Mouse (Mus musculus): ENCODE results near the gene Relt.
A peak's percentile ranks its signal among the peaks of the same experiment; 100 is the strongest.
"Not testable (repeated sequence)": the region's sequence is repeated elsewhere in the genome, so short reads cannot be mapped to it uniquely, and the experiment has no call there.

Relt gene

DNA sequence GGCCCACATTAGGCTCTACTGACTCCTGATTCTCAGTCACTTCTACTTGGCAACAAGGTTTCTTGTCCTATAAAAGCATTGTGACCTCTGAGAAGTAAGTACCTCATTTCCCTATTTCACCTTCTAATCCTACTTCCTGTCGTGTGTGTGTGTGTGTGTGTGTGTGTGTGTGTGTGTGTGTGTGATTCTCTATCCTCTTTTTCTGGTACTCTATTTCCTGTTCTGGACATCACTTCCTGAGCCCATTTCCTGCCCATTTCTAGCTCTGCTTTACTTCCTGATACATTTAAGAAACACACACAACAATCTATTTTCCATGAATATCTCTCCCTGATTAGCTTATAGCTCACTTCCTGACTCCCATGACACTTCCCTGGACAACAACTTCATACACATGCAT, 12.6 kb upstream of the Relt start:
- DNase-seq (ENCODE audit: low read depth, low spot score): no peak

DNA sequence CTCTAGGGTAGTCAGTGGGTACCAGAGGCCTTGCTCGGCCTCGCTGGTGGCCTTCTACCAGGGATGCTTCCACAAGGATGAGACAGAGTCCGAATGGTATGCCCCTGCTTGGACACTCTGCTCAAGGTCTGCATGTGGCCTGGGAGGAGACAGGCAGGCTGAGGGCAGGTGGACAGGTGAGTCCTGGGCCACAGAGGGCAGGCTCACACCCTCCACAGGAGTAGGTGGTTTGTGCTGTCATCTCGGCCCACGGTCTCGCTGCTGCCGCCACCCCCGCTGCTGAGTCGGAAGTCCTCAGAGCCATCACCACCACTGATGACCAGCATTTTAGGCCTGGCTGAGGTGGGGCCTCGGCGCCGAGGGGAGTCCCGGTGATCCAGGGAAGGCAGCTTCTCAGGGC, 10.0 kb upstream of the Relt start:
- no peak for DNase-seq (ENCODE audit: low read depth, low spot score)

DNA sequence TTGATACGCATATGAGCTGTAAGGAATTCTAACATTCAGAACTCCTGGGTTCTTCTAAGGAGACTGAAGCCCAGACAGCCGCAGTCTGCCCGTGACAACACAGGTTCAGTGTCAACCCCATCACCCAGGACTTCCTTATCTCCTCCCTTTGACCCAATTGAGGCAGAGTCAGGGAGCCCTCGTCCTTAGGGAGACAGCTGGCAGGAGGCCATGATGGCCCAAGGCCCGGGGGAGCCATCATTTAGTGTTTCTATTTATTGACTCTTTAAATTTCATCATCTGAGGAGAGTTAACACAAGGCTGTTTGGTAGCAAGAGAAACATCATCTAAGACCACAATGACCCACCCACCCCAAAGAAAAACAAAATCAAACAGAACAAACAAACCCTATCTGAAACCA, 8.6 kb upstream of the Relt start:
- no peak for DNase-seq (ENCODE audit: low read depth, low spot score)

DNA sequence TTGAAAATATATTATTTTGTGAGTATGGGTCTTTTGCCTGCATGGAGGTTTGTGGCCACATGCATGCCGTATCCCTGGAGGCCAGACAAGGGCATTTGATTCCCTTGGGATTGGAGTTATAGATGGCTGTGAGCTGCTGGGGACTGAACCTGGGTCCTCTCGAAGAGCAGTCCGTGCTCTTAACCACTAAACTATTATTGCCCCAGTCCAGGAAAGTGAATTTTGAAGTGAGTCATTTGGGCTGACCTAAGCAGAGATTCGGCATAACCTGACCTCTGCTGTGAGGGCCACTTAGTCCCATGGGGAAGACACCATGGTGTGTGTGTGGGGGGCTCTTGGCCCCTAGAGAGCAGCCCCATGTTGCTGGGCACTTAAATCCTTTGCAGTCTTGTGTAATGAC, 8.1 kb upstream of the Relt start:
- DNase-seq (ENCODE audit: low read depth, low spot score): no peak

DNA sequence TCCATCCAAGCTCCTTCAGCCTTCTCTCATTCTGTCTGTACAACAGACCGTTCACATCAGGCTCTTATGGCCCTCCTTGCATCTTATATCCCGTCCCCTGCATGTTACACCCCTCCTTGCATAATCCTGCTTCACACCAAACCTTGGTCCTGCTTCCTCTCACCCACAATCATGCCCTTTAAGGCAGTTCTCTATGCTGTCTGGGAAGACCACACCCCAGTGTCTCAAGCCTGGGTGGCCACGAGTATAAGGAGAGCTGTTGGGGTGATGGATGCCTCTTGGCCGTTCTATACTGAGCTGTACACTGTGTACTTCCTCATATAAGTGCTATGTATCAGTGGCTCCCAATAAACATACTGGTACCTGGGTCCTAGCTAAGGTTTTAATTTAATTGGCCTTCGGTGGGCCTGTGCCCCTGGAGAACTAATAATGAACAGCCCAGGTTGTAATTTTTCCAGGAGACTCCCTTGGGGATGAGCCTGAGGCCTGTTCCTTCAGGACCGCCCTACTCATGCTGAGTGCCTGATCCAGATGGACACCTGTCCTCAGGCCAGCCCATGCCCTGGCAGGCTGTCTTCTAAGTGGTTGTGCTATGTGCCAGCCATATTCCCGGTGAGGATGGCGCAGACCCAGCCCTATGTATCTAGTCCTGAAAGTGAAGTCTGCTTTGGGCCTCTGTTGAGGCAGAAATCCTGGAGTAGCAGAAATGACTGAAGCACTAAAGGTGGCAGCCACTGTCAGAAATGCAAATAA, 6.8 kb upstream of the Relt start:
- no peak for DNase-seq (ENCODE audit: low read depth, low spot score)

DNA sequence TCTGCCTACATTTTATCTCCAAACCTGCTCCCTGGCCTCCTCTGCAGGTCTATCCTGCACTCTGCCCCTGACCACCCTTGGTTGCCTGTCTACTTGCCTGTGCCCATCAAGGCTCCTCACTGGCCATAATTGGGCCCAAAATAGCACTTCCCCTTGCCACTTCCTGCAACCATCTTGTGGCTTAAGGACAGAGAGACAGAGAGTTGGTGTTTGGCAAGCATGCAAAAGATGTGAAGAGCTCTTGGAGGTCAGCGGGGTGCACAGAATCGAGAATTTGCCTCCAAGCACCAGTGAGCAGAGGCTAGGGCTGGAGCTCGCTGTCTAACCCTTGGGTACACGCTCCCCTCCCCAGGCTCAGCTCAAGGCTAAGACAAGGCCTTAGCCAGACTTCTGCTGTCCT, 5.3 kb upstream of the Relt start:
- no peak for DNase-seq (ENCODE audit: low read depth, low spot score)

DNA sequence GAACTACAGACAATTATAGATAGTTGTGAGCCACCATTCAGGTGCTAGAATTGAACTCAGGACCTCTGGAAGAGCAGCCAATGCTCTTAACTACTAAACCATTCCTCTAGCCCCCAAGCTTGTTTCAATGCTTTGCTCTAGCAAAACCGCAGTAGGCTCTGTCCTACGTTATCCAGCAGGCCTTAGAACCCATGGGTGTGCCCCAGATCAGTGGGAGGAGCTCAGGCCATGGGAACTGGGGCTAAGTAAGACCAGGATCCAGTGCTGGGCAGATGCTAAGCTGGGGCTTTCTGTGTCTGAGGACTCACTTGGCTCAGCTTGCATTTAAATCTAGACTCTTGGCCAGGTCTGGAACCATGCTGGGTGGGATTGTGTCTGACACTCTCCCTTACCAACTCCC, 4.3 kb upstream of the Relt start:
- no peak for DNase-seq (ENCODE audit: low read depth, low spot score)

DNA sequence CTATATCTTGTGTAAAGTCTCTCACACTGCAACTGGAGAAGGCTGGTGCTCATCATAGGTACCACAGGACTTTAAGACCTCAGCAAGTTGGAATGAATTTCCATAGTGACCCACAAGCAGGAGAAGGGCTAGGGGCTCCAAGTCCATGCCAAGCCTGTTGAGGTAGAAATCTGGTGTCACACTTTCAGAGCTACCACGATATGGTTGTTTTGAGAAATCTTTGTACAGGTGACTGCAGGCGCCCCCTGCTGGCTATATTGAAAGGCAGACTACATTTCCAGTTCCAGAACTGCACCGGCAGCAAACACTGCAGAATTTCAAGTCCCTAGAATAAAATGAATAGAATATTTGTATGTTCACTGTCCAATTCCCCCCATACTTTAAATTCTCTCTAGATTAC, 3.4 kb upstream of the Relt start:
- DNase-seq (ENCODE audit: low read depth, low spot score): peak; percentile 85

DNA sequence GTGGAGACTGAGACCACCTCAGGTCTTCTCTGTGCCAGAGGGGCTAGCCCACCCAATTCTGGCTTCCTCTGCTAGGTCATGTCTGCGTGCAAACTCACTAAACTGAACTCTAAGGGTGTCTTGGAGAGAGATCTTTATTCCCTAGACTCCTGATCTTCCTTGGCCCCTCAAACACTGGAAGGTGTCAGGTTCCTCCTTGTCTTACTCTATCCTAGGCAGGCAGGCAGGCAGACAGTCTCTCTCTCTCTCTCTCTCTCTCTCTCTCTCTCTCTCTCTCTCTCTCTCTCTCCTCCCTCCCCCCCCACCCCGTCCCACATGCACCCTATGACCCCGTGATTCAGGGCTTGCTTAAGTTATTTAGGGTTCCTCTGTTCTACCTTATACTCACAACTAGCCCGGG, 893 bp downstream of the Relt start:
- DNase-seq (ENCODE audit: low read depth, low spot score): no peak

DNA sequence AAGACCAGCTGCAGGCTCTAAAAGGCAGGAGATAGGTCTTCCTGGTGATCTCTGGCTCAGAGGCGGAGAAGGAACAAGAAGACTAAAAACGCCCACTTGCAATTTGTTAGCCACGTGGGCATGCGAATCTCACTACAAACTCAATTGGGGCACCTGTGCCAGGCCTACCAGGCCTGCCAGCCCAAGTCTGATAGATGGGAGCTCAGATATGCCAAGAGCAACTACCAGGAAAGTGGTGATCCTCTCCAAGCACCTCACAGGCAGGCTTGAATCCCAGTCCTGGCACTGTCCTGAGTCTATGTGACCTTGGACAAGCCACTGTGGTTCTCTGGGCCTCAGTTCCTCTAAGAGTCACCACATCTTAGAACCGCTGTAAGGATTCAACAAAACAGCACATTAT, 2.0 kb downstream of the Relt start:
- no peak for DNase-seq (ENCODE audit: low read depth, low spot score)

DNA sequence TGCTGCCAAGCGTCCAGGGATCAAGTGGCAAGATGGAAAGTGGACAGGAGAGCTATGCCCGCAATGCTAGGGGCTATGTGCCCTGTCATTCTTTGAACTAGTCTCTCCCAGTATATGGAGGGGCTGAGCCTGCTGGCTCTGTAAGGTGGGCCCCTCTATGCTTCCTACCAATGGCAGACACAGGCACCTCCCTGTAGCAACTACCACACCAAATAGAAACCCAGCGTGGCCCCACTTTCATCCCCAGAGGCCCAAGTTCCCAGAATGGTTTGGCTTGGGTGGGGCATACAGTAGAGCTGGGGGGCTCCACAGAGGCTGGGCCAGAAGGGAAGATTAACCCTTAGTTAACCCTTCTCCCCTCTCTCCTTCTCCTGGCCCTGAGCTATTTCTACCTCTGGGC, 2.8 kb downstream of the Relt start:
- DNase-seq (ENCODE audit: low read depth, low spot score): no peak

DNA sequence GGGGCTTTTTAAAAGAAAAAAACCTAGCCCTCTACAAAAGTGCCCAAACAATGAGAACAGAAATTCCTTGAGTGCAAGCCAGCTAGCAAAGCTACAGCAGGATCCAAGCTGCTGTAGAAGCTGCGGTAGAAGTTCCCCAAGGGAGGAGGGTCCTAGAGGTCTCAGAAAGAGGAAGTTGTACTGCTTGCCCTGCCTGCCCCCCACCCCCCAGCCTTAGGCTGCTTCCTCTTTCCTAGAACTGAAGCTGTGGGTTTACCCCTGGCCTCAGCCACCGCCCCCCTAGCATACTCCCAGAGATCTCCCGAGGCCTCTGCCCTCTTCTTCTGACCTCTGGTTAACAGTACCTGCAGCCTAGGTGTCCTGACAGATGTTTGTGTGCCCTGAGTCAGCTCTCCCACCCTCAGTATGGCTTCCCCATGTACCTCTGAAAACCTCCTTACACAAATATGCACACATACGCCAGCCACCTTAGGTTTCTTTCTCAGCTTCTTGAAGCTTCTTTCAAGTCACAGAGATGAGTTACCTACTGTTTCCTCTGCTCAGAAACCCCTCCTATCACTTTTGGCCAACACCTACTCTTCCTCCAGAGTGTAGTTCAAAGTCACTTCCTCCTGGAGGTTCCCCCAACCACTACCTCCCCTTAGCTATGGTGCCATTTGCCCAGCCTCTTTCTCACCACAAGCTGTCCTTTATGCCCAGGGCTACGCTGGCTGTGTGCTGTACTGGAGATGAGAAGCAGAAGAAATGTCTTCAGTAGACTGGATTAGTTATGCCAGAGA, 7.3 kb downstream of the Relt start:
- DNase-seq (ENCODE audit: low read depth, low spot score): peak; percentile 42

DNA sequence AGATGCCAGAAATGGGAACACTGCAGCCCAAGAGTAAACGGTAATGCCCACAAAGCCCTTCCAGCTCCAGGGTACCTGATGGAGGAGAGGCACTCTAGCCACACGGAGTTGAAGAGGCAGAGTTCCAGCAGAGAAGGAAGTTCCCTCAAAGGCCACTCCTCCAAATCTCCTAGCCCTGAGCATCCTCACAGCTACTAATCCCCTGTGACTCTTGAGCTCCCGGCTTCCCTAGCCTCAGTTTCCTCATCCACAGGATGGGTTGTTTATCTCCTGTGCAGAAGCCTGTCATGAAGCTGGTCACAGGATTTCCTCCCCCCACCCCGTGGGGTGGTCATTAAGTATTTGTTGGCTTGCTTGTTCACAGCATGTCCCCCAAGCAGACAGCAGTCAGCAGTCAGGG, 7.9 kb downstream of the Relt start:
- no peak for DNase-seq (ENCODE audit: low read depth, low spot score)

DNA sequence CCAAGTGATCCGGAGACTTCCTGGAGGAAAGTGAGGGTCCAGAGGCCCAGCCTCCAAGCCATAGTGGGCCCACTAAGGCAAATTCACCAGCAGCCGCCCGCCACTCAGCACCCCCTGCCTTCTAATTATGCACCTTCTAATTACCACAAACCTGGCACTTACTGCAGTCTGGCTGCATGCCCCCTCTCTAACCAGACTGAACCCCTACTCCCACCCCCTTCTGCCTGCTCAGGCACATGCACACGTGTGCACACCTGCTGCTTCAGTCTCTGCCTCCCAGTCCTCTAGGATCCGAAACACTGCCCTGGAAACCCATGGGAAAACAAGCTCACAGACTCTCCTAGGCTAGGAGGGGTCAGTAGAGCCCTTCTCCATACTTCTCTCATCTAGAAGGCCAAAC, 8.4 kb downstream of the Relt start:
- DNase-seq (ENCODE audit: low read depth, low spot score): no peak

DNA sequence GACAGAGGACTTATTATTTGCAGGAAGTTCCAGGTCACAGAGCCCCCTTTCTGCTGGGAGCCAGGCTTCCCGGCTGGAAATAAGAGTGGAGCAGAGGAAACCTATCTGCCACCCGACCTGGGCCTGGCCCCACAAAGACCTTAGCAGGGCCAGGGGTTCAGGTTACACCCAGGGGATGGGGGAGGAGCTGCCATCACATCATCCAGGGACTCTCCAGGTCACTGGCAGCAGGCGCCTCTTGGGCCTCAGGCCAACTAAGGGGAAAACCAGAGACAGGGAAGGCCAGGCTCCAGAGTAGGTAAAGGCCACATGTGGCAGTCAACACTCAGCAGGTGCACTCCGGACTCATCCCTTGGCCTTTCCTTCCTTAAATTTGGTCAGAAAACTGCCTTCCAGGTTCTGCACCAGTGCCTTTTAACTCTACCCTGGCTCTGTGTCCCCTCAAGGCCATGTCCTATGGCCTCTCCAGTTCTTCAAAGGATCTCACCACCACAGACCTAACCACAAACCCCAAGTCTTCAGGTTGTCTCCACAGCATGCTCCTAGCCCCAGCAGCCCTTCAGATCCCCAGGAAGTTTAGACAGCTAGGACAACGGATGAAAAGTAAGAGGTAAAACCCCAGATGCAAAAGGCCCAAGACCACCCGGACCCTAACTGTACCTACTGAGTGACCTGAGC, 9.0 kb downstream of the Relt start:
- DNase-seq (ENCODE audit: low read depth, low spot score): no peak

DNA sequence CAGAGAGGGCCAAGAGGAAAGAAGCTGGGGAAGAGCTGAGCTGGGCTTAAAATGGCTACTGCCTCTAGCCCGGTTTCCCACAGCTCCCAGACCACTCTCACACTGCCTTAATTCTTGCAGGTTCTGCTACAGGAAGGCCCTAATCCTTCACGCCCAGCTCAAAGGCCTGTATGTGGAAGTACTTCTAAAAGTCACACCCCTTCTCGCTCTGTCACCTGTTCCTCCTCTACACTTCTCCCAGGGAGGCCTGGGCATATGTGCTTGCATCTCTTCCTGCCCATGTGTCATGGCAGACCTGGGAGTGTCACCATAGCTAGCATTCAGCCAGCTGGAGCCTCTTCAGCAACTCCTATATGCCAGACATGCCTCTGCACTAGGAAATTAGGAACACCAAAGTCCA, 9.8 kb downstream of the Relt start:
- no peak for DNase-seq (ENCODE audit: low read depth, low spot score)

DNA sequence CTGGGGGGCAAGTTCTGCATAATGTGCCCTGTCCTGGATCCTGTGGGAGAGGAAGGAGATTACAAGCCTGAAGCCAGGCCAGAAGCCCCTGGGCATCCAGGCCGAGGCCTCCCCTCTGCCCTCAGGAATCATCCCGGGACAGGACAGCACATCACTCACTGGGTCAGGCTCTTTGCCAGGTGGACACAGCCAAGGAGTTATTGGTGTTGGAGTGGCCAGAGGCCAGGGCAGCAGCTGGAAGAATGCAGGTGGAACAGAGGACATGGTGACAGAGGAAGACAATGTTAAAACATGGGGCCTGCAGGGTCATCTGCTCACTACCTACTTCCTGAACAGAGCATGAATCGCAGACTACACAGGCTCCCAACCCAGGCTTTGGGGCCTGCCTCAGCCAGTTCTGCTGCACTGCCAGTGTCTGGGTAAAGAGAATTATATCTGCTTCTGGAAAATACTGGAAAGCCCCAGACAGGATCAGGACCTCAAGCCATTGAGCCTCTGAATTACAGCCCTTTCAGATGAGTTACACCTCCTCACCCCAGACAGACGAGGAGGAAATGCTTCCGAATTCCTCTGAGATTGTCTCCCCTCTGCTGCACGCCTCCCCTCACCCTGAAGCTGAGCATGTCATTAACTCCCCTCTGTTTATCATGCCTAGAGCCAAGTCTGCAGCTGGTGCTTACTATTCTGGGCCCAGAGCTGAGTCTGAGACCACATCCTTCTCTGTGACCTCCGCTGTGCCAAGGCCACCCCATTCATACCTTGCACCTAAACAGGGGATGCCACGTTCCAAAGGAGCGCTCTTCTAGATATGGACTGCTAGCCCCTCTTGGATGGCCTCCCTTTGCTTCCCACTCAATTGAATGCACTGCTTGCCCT, 11.5 kb downstream of the Relt start:
- DNase-seq (ENCODE audit: low read depth, low spot score): no peak

DNA sequence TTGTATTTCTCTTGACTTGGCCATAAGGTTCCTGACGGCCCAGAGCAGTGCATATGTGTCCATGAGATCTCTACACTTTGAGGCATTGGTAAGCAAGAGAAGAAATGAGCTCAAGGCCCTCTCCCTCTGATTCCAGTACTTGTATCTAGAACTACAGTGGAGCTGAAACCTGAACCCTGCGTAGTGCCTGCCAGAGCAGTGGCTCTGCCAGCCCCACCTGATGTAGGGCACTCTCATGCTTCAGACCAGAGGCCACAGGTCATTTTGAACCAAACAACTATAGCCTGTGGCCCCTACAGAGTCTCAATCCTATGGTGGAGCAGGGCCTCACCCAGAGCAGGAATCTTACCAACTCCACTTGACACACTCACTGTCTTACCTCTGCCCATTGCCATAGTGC, 13.7 kb downstream of the Relt start:
- DNase-seq (ENCODE audit: low read depth, low spot score): no peak

DNA sequence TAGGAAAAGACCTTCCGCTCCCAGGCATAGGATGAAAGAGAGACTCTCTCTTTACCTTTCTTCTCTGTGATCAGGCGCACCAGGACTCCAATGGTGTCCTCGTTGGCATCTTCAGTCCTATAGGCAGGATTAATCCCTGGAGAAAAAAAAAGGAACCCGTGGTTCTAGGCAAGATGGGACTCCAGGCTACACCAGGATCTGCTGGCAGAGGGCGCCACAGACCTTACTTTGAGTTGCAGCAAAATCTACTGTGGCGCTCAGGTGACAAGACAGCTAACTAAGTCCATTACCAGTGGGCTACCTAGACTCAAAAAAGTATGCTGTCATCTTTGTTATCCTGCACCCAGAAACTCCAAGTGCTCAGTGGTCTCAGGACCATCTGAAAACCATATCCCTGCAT, 14.5 kb downstream of the Relt start:
- peak; percentile 87 for DNase-seq (ENCODE audit: low read depth, low spot score)

DNA sequence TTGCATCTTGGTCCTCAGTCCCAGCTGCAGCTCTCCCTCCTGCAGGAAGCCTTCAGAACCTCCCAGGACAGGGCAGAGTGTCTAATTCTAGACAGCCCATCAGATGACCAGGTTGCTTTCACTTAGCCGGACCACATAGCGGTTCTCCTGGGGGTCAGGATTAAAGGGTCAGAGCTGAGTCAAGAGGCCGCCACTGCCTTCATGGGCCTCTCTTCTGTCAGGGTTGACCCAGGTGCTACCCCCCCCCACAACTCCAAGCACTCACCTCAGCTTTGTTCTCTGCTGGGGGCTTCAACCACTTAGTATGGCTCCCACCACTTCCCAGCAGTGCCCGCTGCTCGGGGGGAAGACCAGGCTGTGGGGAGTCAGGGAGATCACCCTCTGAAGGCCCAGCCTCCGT, 16.1 kb downstream of the Relt start:
- no peak for DNase-seq (ENCODE audit: low read depth, low spot score)

DNA sequence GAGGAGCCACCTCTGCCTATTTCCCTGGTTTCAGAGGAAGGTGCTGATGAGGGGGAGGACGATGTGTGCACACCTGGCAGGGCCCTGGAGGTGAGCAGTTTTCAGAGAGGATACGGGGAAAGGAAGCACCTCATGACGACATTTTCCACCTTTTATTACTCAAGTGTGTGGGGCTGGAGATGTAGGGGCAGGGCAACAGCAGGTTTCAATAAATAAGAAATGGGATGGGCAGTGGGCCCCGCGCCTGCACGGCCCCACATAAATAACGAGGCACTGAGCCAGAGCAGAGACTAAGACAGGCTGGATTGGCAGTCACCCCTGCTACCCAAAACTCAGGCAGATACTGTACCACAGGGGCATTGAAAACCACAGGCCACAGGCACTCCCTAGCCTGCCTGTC, 17.2 kb downstream of the Relt start:
- DNase-seq (ENCODE audit: low read depth, low spot score): not testable (repeated sequence)

DNA sequence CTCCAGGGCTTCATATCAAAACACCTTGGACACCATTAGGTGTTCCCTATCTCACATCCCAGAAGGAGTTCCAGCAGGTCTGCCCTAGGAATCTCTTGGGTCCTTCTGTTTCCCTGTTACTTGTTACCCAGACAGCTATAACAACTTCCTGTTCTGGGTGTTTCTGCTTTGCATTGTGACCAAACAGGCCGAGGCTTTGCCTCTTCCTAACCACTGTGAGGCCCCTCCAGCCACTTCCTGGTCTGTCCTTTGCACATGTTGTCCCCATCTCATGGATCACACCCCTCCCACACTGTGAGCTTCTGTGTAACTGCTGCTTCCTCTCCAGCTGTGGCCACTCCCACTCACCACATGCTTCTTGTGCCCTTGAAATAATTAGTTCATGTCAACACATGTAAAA, 17.8 kb downstream of the Relt start:
- DNase-seq (ENCODE audit: low read depth, low spot score): peak; percentile 64

Measured in brain, adult 2 months (tissue).